Mouse (Mus musculus) midbrain, embryonic 12.5 days (tissue): ENCODE measurements around the gene Smarca2. TPM values are rescaled to one million over a fixed set of nuclear protein-coding genes. Genes with fewer than 3 reads are reported as not detected.

Source experiments
- ATAC-seq: fragments of 200-750 bp; cut with Nextera tagmentation; 2 replicates; pipeline ENCODE4 v1.8.0; 2017; ENCODE audit warnings: low read depth, moderate TSS enrichment, moderate library complexity; ENCODE audit not compliant: low FRiP score
- H3K27ac ChIP-seq: fragments of 300-500 bp; sonication (generic); replicated peaks from 2 replicates; pipeline ENCODE4 v1.5.1; 2016; ENCODE audit warnings: mild to moderate bottlenecking
- H3K27me3 ChIP-seq: fragments of 300-500 bp; sonication (generic); 2 replicates; pipeline ENCODE4 v1.6.1; 2016; ENCODE audit warnings: mild to moderate bottlenecking
- H3K36me3 ChIP-seq: fragments of 300-500 bp; sonication (generic); 2 replicates; pipeline ENCODE4 v1.6.1; 2016
- H3K4me1 ChIP-seq: fragments of 300-500 bp; sonication (generic); 2 replicates; pipeline ENCODE4 v1.6.1; 2016
- H3K4me2 ChIP-seq: fragments of 300-500 bp; sonication (generic); replicated peaks from 2 replicates; pipeline ENCODE4 v1.6.1; 2016; ENCODE audit warnings: mild to moderate bottlenecking, moderate library complexity
- H3K4me3 ChIP-seq: fragments of 300-500 bp; sonication (generic); 2 replicates; pipeline ENCODE4 v1.5.1; 2016; ENCODE audit warnings: mild to moderate bottlenecking
- H3K9ac ChIP-seq: fragments of 300-500 bp; sonication (generic); replicated peaks from 2 replicates; pipeline ENCODE4 v1.6.1; 2016; ENCODE audit warnings: mild to moderate bottlenecking, moderate library complexity
- H3K9me3 ChIP-seq: fragments of 300-500 bp; sonication (generic); 2 replicates; pipeline ENCODE4 v1.6.1; 2016; ENCODE audit warnings: mild to moderate bottlenecking
- WGBS: fragments of 180-500 bp; shearing (Covaris S2); methylation state at CpG from one replicate; pipeline ENCODE4 v1.1.7; 2016; 5-methylcytosine and 5-hydroxymethylcytosine counted together
- polyA plus RNA-seq: library from polyadenylated mRNA; unstranded; fragments of >200 nt; fragmentation: Nextera tagmentation; extraction: Ambion mirVana; gene quantifications from 2 replicates; pipeline ENCODE4 v1.2.1, GENCODE M21; 2016

Gene Smarca2
- polyA plus RNA-seq, 1 experiment from 2014 or later, result 52.7 TPM

GRCm38 (mm10) chr19:26753266-26753872, 148.5 kb downstream of the Smarca2 start:
- H3K4me1 ChIP-seq, result peaks cover 8% of the 10 kb centered on the region
- WGBS, result 82% methylated on average over 7 of the region's 7 CpGs
- no peak overlapping the region for H3K9ac ChIP-seq
- ATAC-seq, result no peak
- no peak overlapping the region for H3K27ac ChIP-seq
- no peaks in the 10 kb centered on the region for H3K9me3 ChIP-seq
- no peak overlapping the region for H3K4me2 ChIP-seq
- 0 out of 2 replicates have a peak, but pooled peaks cover 3% of the 10 kb centered on the region for H3K36me3 ChIP-seq
- no peak overlapping the region for H3K4me3 ChIP-seq
- H3K27me3 ChIP-seq, result no peaks in the 10 kb centered on the region

- Histone ChIP-seq H3K27me3 (no peaks in the 10 kb centered on the region), H3K27ac (no peak overlapping the region), H3K9ac (no peak overlapping the region), H3K4me3 (no peak overlapping the region), H3K4me2 (no peak overlapping the region), H3K4me1 (peaks cover 8% of the 10 kb centered on the region), H3K36me3 (0 out of 2 replicates have a peak, but pooled peaks cover 3% of the 10 kb centered on the region), H3K9me3 (no peaks in the 10 kb centered on the region)
- ATAC-seq, result no peak; the same call in 1 of the 2 replicates
- WGBS, result 88% methylated on average over 10 of the region's 10 CpGs
These were observed 149.4 kb downstream of the Smarca2 start for GRCm38 (mm10) chr19:26754016-26754794.

- no peak overlapping the region for H3K9ac ChIP-seq
- H3K4me3 ChIP-seq, result no peak overlapping the region
- H3K27ac ChIP-seq, result no peak overlapping the region
- 0 out of 2 replicates have a peak, but pooled peaks cover 9% of the 10 kb centered on the region for H3K36me3 ChIP-seq
- H3K4me2 ChIP-seq, result no peak overlapping the region
- WGBS, result 90% methylated on average over 6 of the region's 6 CpGs
- no peak for ATAC-seq
- no peaks in the 10 kb centered on the region for H3K27me3 ChIP-seq
- H3K9me3 ChIP-seq, result no peaks in the 10 kb centered on the region
- H3K4me1 ChIP-seq, result peaks cover 2% of the 10 kb centered on the region
These were observed 151.1 kb downstream of the Smarca2 start for GRCm38 (mm10) chr19:26755991-26756390.

GRCm38 (mm10) chr19:26756399-26756798, 151.5 kb downstream of the Smarca2 start:
- Histone ChIP-seq H3K9ac (no peak overlapping the region), H3K4me1 (peaks cover 6% of the 10 kb centered on the region), H3K27ac (no peak overlapping the region), H3K36me3 (0 out of 2 replicates have a peak, but pooled peaks cover 9% of the 10 kb centered on the region), H3K4me2 (no peak overlapping the region), H3K4me3 (no peak overlapping the region), H3K9me3 (no peaks in the 10 kb centered on the region), H3K27me3 (no peaks in the 10 kb centered on the region)
- ATAC-seq, result no peak
- WGBS, result 88% methylated on average over 8 of the region's 8 CpGs

GRCm38 (mm10) chr19:26758156-26758555, 153.3 kb downstream of the Smarca2 start:
- H3K4me2 ChIP-seq, result no peak overlapping the region
- no peak for ATAC-seq
- no peak overlapping the region for H3K9ac ChIP-seq
- WGBS, result 83% methylated on average over 8 of the region's 8 CpGs
- H3K4me1 ChIP-seq, result peaks cover 18% of the 10 kb centered on the region
- no peaks in the 10 kb centered on the region for H3K9me3 ChIP-seq
- H3K27ac ChIP-seq, result no peak overlapping the region
- no peak overlapping the region for H3K4me3 ChIP-seq
- H3K27me3 ChIP-seq, result no peaks in the 10 kb centered on the region
- 0 out of 2 replicates have a peak, but pooled peaks cover 6% of the 10 kb centered on the region for H3K36me3 ChIP-seq

- WGBS, result 82% methylated on average over 7 of the region's 7 CpGs
- Histone ChIP-seq H3K27ac (no peak overlapping the region), H3K4me1 (peaks cover 18% of the 10 kb centered on the region), H3K4me2 (no peak overlapping the region), H3K9me3 (no peaks in the 10 kb centered on the region), H3K9ac (no peak overlapping the region), H3K27me3 (no peaks in the 10 kb centered on the region), H3K4me3 (no peak overlapping the region), H3K36me3 (0 out of 2 replicates have a peak, but pooled peaks cover 6% of the 10 kb centered on the region)
- no peak for ATAC-seq
These were observed 153.8 kb downstream of the Smarca2 start for GRCm38 (mm10) chr19:26758620-26759019.

- no peaks in the 10 kb centered on the region for H3K27me3 ChIP-seq
- no peak overlapping the region for H3K4me3 ChIP-seq
- H3K9me3 ChIP-seq, result no peaks in the 10 kb centered on the region
- no peak overlapping the region for H3K4me2 ChIP-seq
- WGBS, result 79% methylated on average over 13 of the region's 13 CpGs
- peaks cover 18% of the 10 kb centered on the region for H3K4me1 ChIP-seq
- H3K27ac ChIP-seq, result no peak overlapping the region
- ATAC-seq, result no peak
- no peak overlapping the region for H3K9ac ChIP-seq
- H3K36me3 ChIP-seq, result 0 out of 2 replicates have a peak, but pooled peaks cover 6% of the 10 kb centered on the region
These were observed 154.4 kb downstream of the Smarca2 start for GRCm38 (mm10) chr19:26759295-26759694.

GRCm38 (mm10) chr19:26761257-26761656, 156.4 kb downstream of the Smarca2 start:
- peak; percentile 56 for ATAC-seq
- Histone ChIP-seq H3K4me2 (no peak overlapping the region), H3K4me1 (peaks cover 18% of the 10 kb centered on the region), H3K9me3 (no peaks in the 10 kb centered on the region), H3K36me3 (0 out of 2 replicates have a peak, but pooled peaks cover 6% of the 10 kb centered on the region), H3K4me3 (no peak overlapping the region), H3K9ac (no peak overlapping the region), H3K27ac (peak overlapping the region; percentile 61), H3K27me3 (no peaks in the 10 kb centered on the region)

GRCm38 (mm10) chr19:26765483-26765882, 160.6 kb downstream of the Smarca2 start:
- H3K9me3 ChIP-seq, result no peaks in the 10 kb centered on the region
- H3K4me3 ChIP-seq, result no peak overlapping the region
- WGBS, result 93% methylated on average over 7 of the region's 7 CpGs
- H3K9ac ChIP-seq, result no peak overlapping the region
- H3K4me2 ChIP-seq, result no peak overlapping the region
- ATAC-seq, result no peak
- H3K36me3 ChIP-seq, result peaks cover 6% of the 10 kb centered on the region; the same call in 1 of the 2 replicates
- H3K27ac ChIP-seq, result no peak overlapping the region
- H3K27me3 ChIP-seq, result no peaks in the 10 kb centered on the region
- peaks cover 44% of the 10 kb centered on the region for H3K4me1 ChIP-seq

- H3K4me3 ChIP-seq, result no peak overlapping the region
- no peak overlapping the region for H3K27ac ChIP-seq
- 94% methylated on average over 13 of the region's 13 CpGs for WGBS
- H3K9me3 ChIP-seq, result no peaks in the 10 kb centered on the region
- ATAC-seq, result no peak
- H3K4me2 ChIP-seq, result no peak overlapping the region
- H3K4me1 ChIP-seq, result peaks cover 39% of the 10 kb centered on the region
- H3K36me3 ChIP-seq, result peaks cover 7% of the 10 kb centered on the region; the same call in 1 of the 2 replicates
- no peak overlapping the region for H3K9ac ChIP-seq
- H3K27me3 ChIP-seq, result no peaks in the 10 kb centered on the region
These were observed 162.6 kb downstream of the Smarca2 start for GRCm38 (mm10) chr19:26767454-26767853.

GRCm38 (mm10) chr19:26767941-26768340, 163.1 kb downstream of the Smarca2 start:
- Histone ChIP-seq H3K36me3 (peaks cover 11% of the 10 kb centered on the region; the same call in 1 of the 2 replicates), H3K4me1 (peaks cover 38% of the 10 kb centered on the region), H3K9ac (no peak overlapping the region), H3K27me3 (no peaks in the 10 kb centered on the region), H3K4me3 (no peak overlapping the region), H3K4me2 (no peak overlapping the region), H3K9me3 (no peaks in the 10 kb centered on the region), H3K27ac (0 out of 2 replicates have a peak overlapping the region, but pooled peaks have one; percentile 96)
- WGBS, result 94% methylated on average over 6 of the region's 6 CpGs
- no peak for ATAC-seq

GRCm38 (mm10) chr19:26768846-26769245, 164.0 kb downstream of the Smarca2 start:
- no peak overlapping the region for H3K4me3 ChIP-seq
- no peak for ATAC-seq

More at GRCm38 (mm10) chr19:26768846-26769245, 164.0 kb downstream of the Smarca2 start:
- no peaks in the 10 kb centered on the region for H3K9me3 ChIP-seq
- WGBS, result 87% methylated on average over 5 of the region's 5 CpGs
- no peaks in the 10 kb centered on the region for H3K27me3 ChIP-seq
- peak overlapping the region; percentile 96 for H3K27ac ChIP-seq
- H3K4me2 ChIP-seq, result no peak overlapping the region; the same call in 1 of the 2 replicates
- peaks cover 38% of the 10 kb centered on the region for H3K4me1 ChIP-seq
- H3K9ac ChIP-seq, result no peak overlapping the region
- H3K36me3 ChIP-seq, result peaks cover 17% of the 10 kb centered on the region
